Mouse (Mus musculus): ENCODE results near the gene Dhx38.

DNA sequence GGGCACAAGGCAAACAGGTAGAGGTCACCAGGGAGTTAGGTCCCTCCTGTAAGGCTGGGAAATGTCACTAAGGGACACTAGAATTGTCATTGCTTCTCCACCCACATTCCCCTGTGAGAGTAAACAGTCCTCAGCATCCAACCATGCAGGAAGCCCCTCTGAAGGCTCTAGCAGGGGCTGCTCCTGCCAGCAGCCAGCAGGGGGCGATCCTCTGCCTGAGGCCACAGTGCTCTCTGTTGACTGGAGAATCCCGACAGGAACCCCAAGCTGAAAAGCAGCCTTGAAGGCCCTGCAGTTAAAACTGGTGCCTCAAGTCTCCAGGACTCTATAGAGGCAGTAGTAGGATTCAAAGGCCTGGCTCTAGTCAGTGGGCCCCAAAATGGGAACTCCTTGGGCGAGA lies 14.0 kb downstream of the Dhx38 start:
- TF ChIP-seq POLR2A (IDR thresholded peaks at IDR 0.05; ENCODE audit: control insufficient read depth, low read depth, low read length) (no peak), CTCF (IDR thresholded peaks at IDR 0.05; ENCODE audit: control insufficient read depth, insufficient read depth, insufficient replicate concordance, low read depth, low read length) (peak; percentile 47; the same call in 1 of the 2 replicates)
